Mouse (Mus musculus) limb, embryonic 13.5 days (tissue): ENCODE results near the gene Arl3. TPM values are rescaled to one million over a fixed set of nuclear protein-coding genes. Genes with fewer than 3 reads are reported as not detected.

Source experiments
- ATAC-seq: fragments of 200-750 bp; cut with Nextera tagmentation; 2 replicates; pipeline ENCODE4 v1.8.0; 2017; ENCODE audit warnings: low read depth, moderate number of reproducible peaks, moderate TSS enrichment; ENCODE audit not compliant: low FRiP score
- H3K27ac ChIP-seq: fragments of 300-500 bp; sonication (generic); 2 replicates; pipeline ENCODE4 v1.5.1; 2015; ENCODE audit warnings: inconsistent platforms, mild to moderate bottlenecking, moderate library complexity
- H3K27me3 ChIP-seq: fragments of 300-500 bp; sonication (generic); 2 replicates; pipeline ENCODE4 v1.6.1; 2015; ENCODE audit warnings: mild to moderate bottlenecking, inconsistent platforms
- H3K36me3 ChIP-seq: fragments of 300-500 bp; sonication (generic); 2 replicates; pipeline ENCODE4 v1.6.1; 2015; ENCODE audit warnings: inconsistent platforms, mild to moderate bottlenecking, moderate library complexity
- H3K4me1 ChIP-seq: fragments of 300-500 bp; sonication (generic); 2 replicates; pipeline ENCODE4 v1.6.1; 2015; ENCODE audit warnings: inconsistent platforms
- H3K4me2 ChIP-seq: fragments of 300-500 bp; sonication (generic); replicated peaks from 2 replicates; pipeline ENCODE4 v1.6.1; 2015; ENCODE audit warnings: inconsistent platforms, mild to moderate bottlenecking, moderate library complexity
- H3K4me3 ChIP-seq: fragments of 300-500 bp; sonication (generic); 2 replicates; pipeline ENCODE4 v1.5.1; 2015; ENCODE audit warnings: moderate library complexity, mild to moderate bottlenecking, inconsistent platforms
- H3K9ac ChIP-seq: fragments of 300-500 bp; sonication (generic); 2 replicates; pipeline ENCODE4 v1.6.1; 2015; ENCODE audit warnings: mild to moderate bottlenecking, inconsistent platforms
- H3K9me3 ChIP-seq: fragments of 300-500 bp; sonication (generic); 2 replicates; pipeline ENCODE4 v1.6.1; 2016; ENCODE audit warnings: inconsistent platforms
- WGBS: fragments of 180-500 bp; shearing (Covaris S2); methylation state at CpG from one replicate; pipeline ENCODE4 v1.1.7; 2015; 5-methylcytosine and 5-hydroxymethylcytosine counted together
- polyA plus RNA-seq: library from polyadenylated mRNA; unstranded; fragments of >200 nt; fragmentation: Nextera tagmentation; extraction: Ambion mirVana; gene quantifications from 2 replicates; pipeline ENCODE4 v1.2.1, GENCODE M21; 2015

The Arl3 gene
- polyA plus RNA-seq, 1 experiment from 2014 or later, result 178 TPM

DNA sequence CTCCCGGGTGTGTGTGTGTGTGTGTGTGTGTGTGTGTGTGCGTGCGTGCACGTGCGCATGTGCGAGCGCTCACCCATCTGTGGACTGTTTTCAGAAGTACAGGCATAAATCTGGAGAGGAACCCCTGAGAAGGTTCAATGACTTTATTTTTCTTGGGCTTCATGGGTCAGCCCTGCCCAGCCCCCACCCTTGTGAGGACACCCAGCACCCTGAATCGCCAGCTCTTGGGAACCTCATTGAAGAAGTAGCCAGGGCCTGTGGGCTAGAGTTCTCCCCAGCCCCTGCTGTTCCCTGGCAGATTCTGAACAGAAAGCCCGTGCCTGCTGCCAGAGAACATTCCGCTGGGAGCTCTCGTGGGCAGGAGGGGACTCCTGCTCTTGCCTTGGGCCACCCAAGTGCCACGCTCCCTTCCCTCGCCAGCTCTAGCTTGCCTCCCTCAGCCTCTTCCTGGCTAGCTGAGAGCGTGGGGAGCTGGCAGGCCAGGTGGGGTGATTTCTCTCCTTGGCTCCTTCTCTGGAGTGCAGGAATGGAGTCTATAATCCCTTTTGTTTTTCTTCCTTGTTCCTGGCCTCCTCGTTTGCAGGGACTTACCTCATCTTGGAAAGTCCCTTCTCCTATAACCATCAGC is 89.2 kb downstream of the Arl3 start:
- Histone ChIP-seq H3K4me1 (peaks cover 18% of the 10 kb centered on the region), H3K9me3 (no peaks in the 10 kb centered on the region), H3K27me3 (no peaks in the 10 kb centered on the region), H3K27ac (no peak overlapping the region), H3K36me3 (peaks cover 69% of the 10 kb centered on the region), H3K9ac (no peak overlapping the region), H3K4me3 (no peak overlapping the region), H3K4me2 (no peak overlapping the region)
- WGBS, result 81% methylated on average over 15 of the region's 15 CpGs
- ATAC-seq, result no peak

DNA sequence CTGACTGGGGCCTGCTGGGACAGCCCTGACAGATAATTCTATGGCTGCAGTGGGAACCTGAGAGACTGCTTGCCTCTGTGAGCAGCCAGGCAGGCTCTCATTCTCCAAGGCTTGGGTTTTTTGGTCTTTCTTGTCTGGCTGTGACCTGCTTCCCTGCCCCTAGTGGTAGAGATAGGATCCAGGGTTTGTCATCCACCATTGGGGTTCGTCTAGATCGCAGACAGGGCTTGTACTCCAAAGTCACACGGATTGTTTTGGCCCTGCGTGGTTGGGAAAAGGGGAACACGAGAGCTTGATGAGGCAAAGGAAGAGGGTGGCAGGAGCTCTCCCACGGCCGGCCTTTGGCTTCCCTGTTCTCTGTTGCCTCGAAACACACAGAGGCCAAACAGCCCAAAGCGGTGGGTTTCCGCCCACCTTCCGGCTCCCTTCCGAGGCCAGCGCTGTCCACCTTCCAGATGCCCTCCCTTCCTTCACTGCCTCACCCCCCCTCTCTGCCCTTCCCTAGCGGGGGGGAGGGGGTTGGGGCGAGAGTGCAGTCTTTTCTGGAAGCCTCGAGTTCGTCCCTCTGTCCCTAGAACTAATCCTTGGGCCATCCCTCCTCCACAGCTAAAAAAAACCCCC is 90.0 kb downstream of the Arl3 start:
- Histone ChIP-seq H3K4me2 (no peak overlapping the region), H3K4me3 (no peak overlapping the region), H3K9me3 (no peaks in the 10 kb centered on the region), H3K27me3 (no peaks in the 10 kb centered on the region), H3K9ac (no peak overlapping the region), H3K36me3 (peaks cover 76% of the 10 kb centered on the region), H3K4me1 (peaks cover 26% of the 10 kb centered on the region), H3K27ac (no peak overlapping the region)
- 50% methylated on average over 17 of the region's 17 CpGs for WGBS
- no peak for ATAC-seq

DNA sequence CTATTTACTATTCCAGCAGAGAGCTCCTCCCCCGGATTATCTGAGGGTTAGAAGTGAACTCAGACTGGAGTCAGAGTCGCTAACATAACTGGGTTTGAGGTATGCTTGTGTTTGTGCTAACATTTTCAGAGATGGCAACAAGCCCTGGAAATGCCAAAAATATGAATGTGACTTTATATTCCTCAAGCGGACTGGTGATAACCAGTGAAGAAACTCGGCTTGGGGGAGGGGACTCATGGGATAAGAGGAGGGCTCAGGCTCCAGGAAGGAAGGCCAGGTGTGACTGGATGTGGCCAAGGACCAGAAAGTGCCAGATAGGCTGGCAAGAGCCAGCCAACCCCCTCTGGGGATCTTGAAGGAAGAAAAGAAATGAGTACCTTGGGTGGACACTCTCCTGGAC is 91.2 kb downstream of the Arl3 start:
- H3K9ac ChIP-seq, result no peak overlapping the region
- no peak overlapping the region for H3K4me2 ChIP-seq
- peaks cover 76% of the 10 kb centered on the region for H3K36me3 ChIP-seq
- peaks cover 35% of the 10 kb centered on the region for H3K4me1 ChIP-seq
- H3K27ac ChIP-seq, result no peak overlapping the region
- no peak for ATAC-seq
- H3K27me3 ChIP-seq, result no peaks in the 10 kb centered on the region
- 28% methylated on average over 4 of the region's 4 CpGs for WGBS
- H3K9me3 ChIP-seq, result no peaks in the 10 kb centered on the region
- no peak overlapping the region for H3K4me3 ChIP-seq

DNA sequence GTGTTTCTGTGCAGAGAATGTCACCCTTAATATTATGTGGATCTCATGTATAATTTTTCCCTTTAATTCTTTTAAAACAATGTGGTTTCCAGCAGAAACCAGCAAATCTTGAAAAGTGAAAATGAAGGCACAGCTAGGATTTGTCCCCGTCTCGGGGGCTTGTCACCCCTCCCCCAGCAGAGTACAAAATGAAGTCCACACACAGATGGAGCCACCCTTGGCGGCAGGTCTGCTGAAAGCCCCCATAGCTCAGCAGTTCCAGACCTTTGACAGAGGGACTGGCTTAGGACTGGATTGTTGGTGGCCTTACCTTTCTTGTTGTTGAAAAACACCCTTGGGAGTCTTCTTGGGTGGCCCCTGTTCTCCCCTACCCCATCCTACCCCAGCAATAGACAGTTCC is 91.6 kb downstream of the Arl3 start:
- H3K27me3 ChIP-seq, result no peaks in the 10 kb centered on the region
- peaks cover 35% of the 10 kb centered on the region for H3K4me1 ChIP-seq
- H3K27ac ChIP-seq, result no peak overlapping the region
- H3K9ac ChIP-seq, result no peak overlapping the region
- no peaks in the 10 kb centered on the region for H3K9me3 ChIP-seq
- peaks cover 72% of the 10 kb centered on the region for H3K36me3 ChIP-seq
- no peak overlapping the region for H3K4me2 ChIP-seq
- ATAC-seq, result no peak
- 36% methylated on average over 3 of the region's 3 CpGs for WGBS
- H3K4me3 ChIP-seq, result no peak overlapping the region

Other genes with a start within 250 kb of the Arl3 start
- 4.1 and 4.8 TPM in 2 replicates for gene Psd, start 246.0 kb downstream of the Arl3 start, polyA plus RNA-seq
- 14.7 and 15.5 TPM in 2 replicates for gene Fbxl15, start 245.0 kb downstream of the Arl3 start, polyA plus RNA-seq
- gene Cuedc2, start 234.5 kb downstream of the Arl3 start, polyA plus RNA-seq, result 176 and 177 TPM in 2 replicates
- 3.5 and 4.8 TPM in 2 replicates for gene Mfsd13a, start 232.1 kb downstream of the Arl3 start, polyA plus RNA-seq
- 2.7 TPM in 2 replicates for gene 2310034G01Rik, start 222.9 kb downstream of the Arl3 start, polyA plus RNA-seq
- 145 and 152 TPM in 2 replicates for gene Actr1a, start 177.4 kb downstream of the Arl3 start, polyA plus RNA-seq
- gene Sufu, start 176.3 kb downstream of the Arl3 start, polyA plus RNA-seq, result 36.4 and 38.8 TPM in 2 replicates
- 13.6 and 14.2 TPM in 2 replicates for gene Trim8, start 71.5 kb downstream of the Arl3 start, polyA plus RNA-seq
- 27.8 and 28.1 TPM in 2 replicates for gene Sfxn2, start 167 bp upstream of the Arl3 start, polyA plus RNA-seq
- gene Wbp1l, start 25.9 kb upstream of the Arl3 start, polyA plus RNA-seq, result 47.7 and 49.9 TPM in 2 replicates
- gene Cyp17a1, start 100.0 kb upstream of the Arl3 start, polyA plus RNA-seq, result 0.05 TPM in 1 of 2 replicates, not detected in the other
- 15.7 and 18.1 TPM in 2 replicates for gene Borcs7, start 116.7 kb upstream of the Arl3 start, polyA plus RNA-seq
- gene As3mt, start 134.3 kb upstream of the Arl3 start, polyA plus RNA-seq, result 38.3 and 38.5 TPM in 2 replicates
- 3.2 and 4.1 TPM in 2 replicates for gene Cnnm2, start 188.4 kb upstream of the Arl3 start, polyA plus RNA-seq